Mouse (Mus musculus): ENCODE results near the gene Nfkbie. TPM values are rescaled to one million over a fixed set of nuclear protein-coding genes. Genes with fewer than 3 reads are reported as not detected.
A peak's percentile ranks its signal among the peaks of the same experiment; 100 is the strongest.

Gene Nfkbie
- 1 to 10 TPM; 2.6 to 2.7 TPM for total RNA-seq (2021)
- long read RNA-seq, experiment 1, partial matches to known transcripts = 0 of 2 reads
- long read RNA-seq, experiment 1, other reads (novel, unspliced or antisense) = 0 of 2 reads
- long read RNA-seq, experiment 2, partial matches to known transcripts = 0 of 1 reads
- long read RNA-seq, experiment 2, other reads (novel, unspliced or antisense) = 0 of 1 reads

DNA sequence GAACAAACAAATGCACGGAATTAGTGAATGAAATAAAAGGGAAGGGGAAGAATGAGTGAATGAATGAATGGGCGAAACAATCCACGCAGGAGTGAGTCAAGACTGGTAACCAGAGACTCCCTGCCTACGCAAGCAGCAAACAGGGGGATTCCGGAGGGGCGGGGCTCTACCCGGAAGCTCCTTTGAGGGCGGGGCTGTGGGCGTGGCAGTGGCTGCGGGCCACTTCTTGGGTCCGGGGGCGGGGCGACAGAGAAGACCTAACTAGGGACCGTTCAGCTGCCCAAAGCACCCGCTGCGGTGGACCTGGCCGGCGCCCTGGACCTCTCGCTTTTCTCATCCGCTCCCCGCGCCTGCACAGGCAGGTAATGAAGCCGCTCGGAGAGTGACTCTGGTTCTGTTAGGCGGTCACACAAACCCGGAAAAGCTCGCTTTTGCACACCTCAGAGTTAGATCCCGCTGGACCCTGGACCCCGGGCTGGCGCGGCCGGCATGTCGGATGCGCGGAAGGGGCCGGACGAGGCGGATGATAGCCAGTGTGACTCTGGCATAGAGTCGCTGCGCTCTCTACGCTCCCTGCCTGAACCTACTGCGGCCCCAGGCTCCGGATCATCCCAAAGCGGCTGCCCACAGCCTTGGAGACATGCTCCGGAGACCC lies at the start of gene Nfkbie:
Gene Nfkbie (plus strand): TSS at position 252 of the 655 bp plus-strand sequence.
- peak; percentile 83 to 85 for DNase-seq (ENCODE audit: low spot score in 2 of 2)
- TF ChIP-seq CTCF (conservative IDR thresholded peaks at IDR 0.05) = no peak
- peak within 1 kb of the TSS; percentile 60; the same call in 1 of the 2 replicates for H3K27ac ChIP-seq
- H3K4me3 ChIP-seq = peak within 1 kb of the TSS; percentile 75

DNA sequence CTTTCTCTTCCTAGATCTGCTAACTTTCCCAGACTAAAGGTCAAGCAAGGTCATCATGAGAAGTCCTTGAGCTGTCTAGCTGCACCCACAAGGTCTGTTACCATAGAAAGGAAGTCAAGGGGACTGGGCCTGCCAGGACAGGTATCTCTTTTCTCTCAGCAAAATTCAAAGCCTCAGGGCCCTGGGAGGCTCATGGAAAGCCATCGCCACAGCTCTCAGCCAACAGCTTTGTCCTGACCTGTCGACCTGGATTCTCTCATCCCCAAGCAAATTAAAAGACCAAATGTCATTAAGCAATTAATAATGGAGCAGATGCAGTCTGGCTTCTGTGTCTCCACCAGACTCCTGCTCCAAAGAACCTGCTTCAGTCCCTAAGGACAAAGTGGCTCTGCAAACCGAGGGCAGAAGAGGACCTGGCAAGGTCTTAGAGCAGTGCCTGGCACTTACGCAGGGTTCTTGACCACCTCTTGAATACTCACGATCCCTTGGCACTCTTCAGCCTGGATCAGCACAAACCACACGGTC lies 49.5 kb upstream of the Nfkbie start:
- no peak for DNase-seq (ENCODE audit: low spot score in 2 of 2)
- no peak overlapping the region for H3K4me3 ChIP-seq
- H3K27ac ChIP-seq = peak overlapping the region; percentile 97
- no peak for TF ChIP-seq CTCF (conservative IDR thresholded peaks at IDR 0.05)

DNA sequence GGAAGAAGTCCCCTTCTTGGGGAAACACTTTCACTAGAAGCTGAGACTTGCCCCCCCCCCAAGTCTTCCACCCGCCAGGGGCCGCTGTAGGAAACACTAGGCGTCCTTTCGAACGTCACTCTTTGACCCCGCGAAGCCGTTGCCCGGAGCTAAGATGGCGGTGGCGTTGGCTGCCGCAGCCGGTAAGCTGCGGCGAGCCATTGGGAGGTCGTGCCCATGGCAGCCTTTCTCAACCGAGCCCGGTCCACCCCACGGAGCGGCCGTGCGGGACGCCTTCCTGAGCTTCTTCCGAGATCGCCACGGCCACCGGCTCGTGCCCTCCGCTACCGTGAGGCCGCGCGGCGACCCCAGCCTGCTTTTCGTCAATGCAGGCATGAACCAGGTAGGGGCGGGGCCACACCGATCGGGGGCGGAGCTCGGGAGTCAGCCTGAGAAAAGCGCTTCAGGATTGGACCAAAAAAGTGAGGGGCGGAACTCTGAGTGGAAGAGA lies 48.8 kb upstream of the Nfkbie start, which contains the start of gene Aars2:
Gene Aars2 (plus strand): TSS at position 142 of the 490 bp plus-strand sequence.
- TF ChIP-seq CTCF (conservative IDR thresholded peaks at IDR 0.05) = peak; percentile 88
- Histone ChIP-seq H3K27ac (peak within 1 kb of the TSS; percentile 97), H3K4me3 (peak within 1 kb of the TSS; percentile 96)
- peak; percentile 91 to 92 for DNase-seq (ENCODE audit: low spot score in 2 of 2)

DNA sequence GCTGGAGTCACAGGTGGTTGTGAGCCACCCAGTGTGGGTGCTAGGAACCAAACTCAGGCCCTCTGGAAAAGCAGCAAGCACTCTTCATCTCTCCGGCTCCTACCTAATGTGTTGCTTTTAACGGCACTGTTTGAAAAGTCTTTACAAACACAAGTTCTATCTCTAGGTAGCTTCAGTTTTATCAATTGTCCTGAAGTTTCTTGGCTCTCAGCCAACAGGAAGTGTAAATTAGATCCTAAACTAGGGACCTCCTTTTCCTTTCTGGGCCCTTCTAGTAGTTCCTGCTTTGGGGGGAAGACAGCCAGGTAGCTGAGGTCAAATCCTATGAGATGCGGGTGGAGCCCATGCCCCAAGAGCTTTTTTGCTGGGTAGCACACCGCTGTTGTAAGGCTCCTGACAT lies 44.6 kb upstream of the Nfkbie start:
- H3K4me3 ChIP-seq = no peak overlapping the region
- DNase-seq (ENCODE audit: low spot score in 2 of 2) = no peak
- no peak overlapping the region for H3K27ac ChIP-seq
- no peak for TF ChIP-seq CTCF (conservative IDR thresholded peaks at IDR 0.05)

DNA sequence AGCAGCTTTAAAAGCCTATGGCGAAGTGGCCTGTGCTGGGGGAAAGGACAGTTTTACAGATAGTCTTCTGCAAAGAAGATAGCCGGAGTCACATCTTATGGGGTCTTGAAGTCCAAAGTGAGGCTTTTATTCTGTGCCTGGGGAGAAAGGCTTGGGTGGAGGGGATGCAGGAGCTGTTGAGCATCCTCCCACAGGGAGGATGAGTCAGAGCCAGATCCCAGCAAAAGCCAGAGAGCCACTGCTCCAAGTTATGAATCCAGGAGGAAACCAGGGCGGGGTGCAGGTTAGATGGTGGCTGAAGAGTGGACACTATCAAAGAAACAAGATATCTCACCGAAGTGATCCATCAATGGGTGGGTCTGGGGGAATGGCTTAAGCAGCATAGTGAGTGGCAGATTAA lies 43.7 kb upstream of the Nfkbie start:
- Histone ChIP-seq H3K27ac (no peak overlapping the region), H3K4me3 (no peak overlapping the region)
- DNase-seq (ENCODE audit: low spot score in 2 of 2) = no peak
- no peak for TF ChIP-seq CTCF (conservative IDR thresholded peaks at IDR 0.05)

DNA sequence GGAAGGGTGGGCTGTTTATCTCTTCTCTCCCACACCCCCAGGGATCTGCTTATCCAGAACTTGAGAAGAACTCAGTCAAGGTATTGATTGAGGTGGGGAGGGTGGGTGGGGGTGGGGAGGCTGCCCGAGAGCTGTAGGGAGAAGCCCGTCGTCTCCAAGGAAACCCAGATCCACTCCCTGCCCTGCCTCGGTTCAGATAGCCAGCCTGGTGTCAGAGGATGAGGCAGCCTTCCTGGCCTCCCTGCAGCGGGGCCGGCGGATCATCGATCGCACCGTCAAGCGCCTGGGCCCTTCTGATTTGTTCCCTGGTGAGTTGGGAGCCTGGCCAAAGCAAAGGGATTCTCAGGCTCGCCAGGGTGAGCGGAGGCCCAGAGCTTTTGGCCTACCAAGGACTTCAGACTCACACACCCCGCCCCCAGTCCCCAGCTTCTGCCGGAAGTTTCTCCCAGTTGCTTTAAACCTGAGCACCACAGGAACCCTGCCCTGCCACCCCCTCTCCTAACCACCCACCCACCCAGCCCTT lies 40.2 kb upstream of the Nfkbie start:
- no peak for DNase-seq (ENCODE audit: low spot score in 2 of 2)
- no peak for TF ChIP-seq CTCF (conservative IDR thresholded peaks at IDR 0.05)
- no peak overlapping the region for H3K4me3 ChIP-seq
- no peak overlapping the region for H3K27ac ChIP-seq

DNA sequence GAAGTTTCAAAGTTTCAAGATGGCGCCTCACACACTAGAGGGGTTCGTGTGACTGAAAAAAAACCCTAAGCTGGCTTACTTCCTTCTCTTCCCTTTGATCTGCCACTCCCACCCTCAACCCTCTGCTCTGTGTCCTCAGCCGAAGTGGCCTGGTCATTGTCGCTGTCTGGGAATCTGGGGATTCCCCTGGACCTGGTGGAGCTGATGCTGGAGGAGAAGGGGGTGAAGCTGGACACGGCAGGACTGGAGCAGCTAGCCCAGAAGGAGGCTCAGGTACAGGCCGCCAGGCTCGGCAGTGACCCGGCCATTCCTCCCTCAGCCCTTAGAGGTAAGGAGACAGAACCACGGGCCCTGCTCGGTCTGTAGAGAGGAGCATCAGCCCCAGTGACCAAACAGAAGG lies 39.7 kb upstream of the Nfkbie start:
- no peak for TF ChIP-seq CTCF (conservative IDR thresholded peaks at IDR 0.05)
- DNase-seq (ENCODE audit: low spot score in 2 of 2) = no peak
- Histone ChIP-seq H3K27ac (no peak overlapping the region), H3K4me3 (no peak overlapping the region)

DNA sequence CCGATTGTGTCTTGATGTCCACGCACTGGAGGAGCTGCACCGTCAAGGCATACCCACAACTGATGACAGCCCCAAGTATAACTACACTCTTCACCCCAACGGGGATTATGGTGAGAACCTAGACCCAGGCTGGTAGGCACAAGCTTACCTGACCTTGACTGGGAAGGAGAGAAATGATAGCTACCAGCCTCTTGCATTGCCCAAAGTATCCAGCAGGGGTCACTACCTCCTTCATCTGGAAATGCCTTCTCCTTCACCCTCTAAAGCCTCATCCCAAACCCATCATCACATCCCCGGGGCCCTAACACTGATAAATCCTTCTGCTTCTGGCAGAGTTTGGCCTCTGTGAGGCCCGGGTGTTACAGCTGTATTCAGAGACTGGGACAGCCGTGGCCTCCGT lies 39.0 kb upstream of the Nfkbie start:
- H3K4me3 ChIP-seq = no peak overlapping the region
- peak; percentile 79 to 88 for DNase-seq (ENCODE audit: low spot score in 2 of 2)
- H3K27ac ChIP-seq = no peak overlapping the region
- peak; percentile 98 for TF ChIP-seq CTCF (conservative IDR thresholded peaks at IDR 0.05)

DNA sequence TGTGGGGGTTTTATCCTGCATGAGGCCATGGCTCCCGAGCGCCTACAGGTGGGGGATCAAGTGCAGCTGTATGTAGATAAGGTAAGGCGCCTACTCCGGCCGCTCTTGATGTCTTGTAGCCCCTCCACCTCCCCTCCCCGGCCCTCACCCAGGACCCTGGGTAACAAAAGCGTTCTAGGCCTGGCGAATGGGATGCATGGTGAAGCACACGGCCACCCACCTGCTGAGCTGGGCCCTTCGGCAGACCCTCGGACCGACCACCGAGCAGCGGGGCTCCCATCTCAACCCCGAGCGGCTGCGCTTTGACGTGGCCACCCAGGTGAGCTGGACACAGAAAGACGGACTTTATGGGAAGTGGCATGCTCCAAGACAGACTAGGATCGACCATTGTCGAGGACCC lies 38.4 kb upstream of the Nfkbie start:
- no peak overlapping the region for H3K4me3 ChIP-seq
- DNase-seq (ENCODE audit: low spot score in 2 of 2) = no peak
- no peak for TF ChIP-seq CTCF (conservative IDR thresholded peaks at IDR 0.05)
- no peak overlapping the region for H3K27ac ChIP-seq

DNA sequence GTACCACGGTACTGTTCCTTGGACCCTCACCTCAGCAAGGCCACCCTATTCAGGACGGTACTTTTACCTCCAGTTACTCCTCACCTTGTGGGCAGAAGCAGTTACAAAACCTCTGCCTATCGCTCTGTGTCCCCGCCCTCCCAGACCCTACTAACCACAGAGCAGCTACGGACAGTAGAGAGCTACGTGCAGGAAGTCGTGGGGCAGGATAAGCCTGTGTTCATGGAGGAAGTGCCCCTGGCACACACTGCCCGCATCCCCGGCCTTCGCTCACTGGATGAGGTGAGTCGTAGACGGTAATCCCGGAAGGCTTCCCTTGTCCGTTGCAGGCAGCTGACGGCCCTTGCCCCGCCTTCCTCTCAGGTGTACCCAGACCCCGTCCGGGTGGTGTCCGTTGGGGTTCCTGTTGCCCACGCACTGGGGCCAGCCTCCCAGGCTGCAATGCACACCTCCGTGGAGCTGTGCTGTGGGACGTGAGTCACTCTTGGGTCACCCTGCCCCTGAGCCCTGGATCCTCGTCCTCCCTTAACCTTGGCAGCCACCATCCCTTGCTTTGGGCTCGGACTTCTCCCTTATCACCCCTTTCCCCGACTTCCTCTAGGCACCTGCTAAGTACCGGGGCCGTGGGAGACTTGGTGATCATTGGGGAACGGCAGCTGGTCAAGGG lies 37.8 kb upstream of the Nfkbie start:
- Histone ChIP-seq H3K4me3 (no peak overlapping the region), H3K27ac (no peak overlapping the region)
- TF ChIP-seq CTCF (conservative IDR thresholded peaks at IDR 0.05) = no peak
- no peak for DNase-seq (ENCODE audit: low spot score in 2 of 2)

DNA sequence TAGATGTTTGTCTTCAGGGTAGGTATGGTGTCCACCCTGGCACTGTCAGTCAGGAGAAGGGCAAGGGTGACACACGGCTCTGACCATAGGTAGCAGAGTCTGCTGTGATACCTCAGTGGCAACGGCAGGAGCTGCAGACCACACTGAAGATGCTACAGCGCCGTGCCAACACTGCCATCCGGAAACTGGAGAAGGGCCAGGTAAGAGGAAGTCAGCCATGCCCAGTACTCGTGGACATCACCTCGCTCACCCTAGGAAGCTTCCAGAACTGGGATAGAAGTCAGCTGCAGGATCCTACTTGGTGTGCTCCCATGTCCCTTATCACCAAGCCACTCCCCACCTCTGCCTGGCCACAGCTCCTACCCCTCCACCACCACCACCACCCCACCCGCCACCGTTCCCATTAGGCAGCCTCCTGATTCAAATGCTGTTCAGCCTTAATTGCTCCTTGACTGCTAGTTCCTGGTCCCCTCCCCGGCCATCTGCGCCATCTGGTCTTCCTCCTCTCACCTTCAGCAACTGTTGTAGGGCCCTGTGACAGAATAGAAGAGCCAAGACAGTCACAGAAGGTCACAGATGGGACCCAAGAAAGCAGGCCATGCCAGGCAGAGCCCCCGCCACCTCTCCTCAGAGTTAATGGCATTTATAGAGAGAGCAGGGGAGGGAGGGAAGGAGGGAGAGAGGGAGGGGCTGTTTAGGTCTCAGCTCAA lies 36.6 kb upstream of the Nfkbie start:
- no peak for DNase-seq (ENCODE audit: low spot score in 2 of 2)
- H3K27ac ChIP-seq = no peak overlapping the region
- no peak overlapping the region for H3K4me3 ChIP-seq
- no peak for TF ChIP-seq CTCF (conservative IDR thresholded peaks at IDR 0.05)

DNA sequence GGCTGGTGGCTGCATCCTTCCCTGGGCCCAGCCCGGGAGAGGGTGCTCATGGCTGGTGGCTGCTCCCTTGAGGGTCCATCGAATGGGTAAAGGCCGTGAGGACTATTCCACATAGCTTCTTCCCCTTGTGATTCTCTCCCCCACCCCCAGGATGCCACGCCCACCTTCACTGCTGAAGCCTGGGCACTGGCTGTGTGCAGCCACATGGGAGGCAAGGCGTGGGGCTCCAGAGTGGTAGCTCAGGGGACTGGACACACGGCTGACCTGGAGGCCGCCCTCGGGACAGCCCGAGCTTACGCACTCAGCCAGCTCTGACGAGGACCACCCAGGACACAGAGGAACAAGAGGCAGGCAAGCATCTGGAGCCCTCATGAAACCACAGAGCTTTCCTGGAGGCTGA lies 35.4 kb upstream of the Nfkbie start:
- Histone ChIP-seq H3K27ac (no peak overlapping the region), H3K4me3 (no peak overlapping the region)
- TF ChIP-seq CTCF (conservative IDR thresholded peaks at IDR 0.05) = no peak
- no peak for DNase-seq (ENCODE audit: low spot score in 2 of 2)
